Mouse (Mus musculus) intestine, embryonic 16.5 days (tissue): ENCODE data around the gene Cnmd. TPM values are rescaled to one million over a fixed set of nuclear protein-coding genes. Genes with fewer than 3 reads are reported as not detected.

Source experiments
- ATAC-seq: fragments of 200-750 bp; cut with Nextera tagmentation; 2 replicates; pipeline ENCODE4 v1.8.0; 2017; ENCODE audit warnings: moderate TSS enrichment, moderate library complexity
- H3K27ac ChIP-seq: fragments of 300-500 bp; sonication (generic); 2 replicates; pipeline ENCODE4 v1.5.1; 2014; ENCODE audit warnings: mild to moderate bottlenecking, low read length
- H3K27me3 ChIP-seq: fragments of 300-500 bp; sonication (generic); replicated peaks from 2 replicates; pipeline ENCODE4 v1.6.1; 2014; ENCODE audit warnings: low read length, control low read depth, mixed read lengths; ENCODE audit not compliant: control insufficient read depth, insufficient read depth
- H3K36me3 ChIP-seq: fragments of 300-500 bp; sonication (generic); 2 replicates; pipeline ENCODE4 v1.6.1; 2014; ENCODE audit warnings: low read length, control low read depth; ENCODE audit not compliant: control insufficient read depth, insufficient read depth
- H3K4me1 ChIP-seq: fragments of 300-500 bp; sonication (generic); 2 replicates; pipeline ENCODE4 v1.6.1; 2014; ENCODE audit warnings: low read length, control low read depth, mixed read lengths; ENCODE audit not compliant: control insufficient read depth, insufficient read depth
- H3K4me2 ChIP-seq: fragments of 300-500 bp; sonication (generic); 2 replicates; pipeline ENCODE4 v1.6.1; 2014; ENCODE audit warnings: low read depth, low read length, control low read depth
- H3K4me3 ChIP-seq: fragments of 300-500 bp; sonication (generic); 2 replicates; pipeline ENCODE4 v1.5.1; 2014; ENCODE audit warnings: mild to moderate bottlenecking, low read length
- H3K9ac ChIP-seq: fragments of 300-500 bp; sonication (generic); 2 replicates; pipeline ENCODE4 v1.6.1; 2014; ENCODE audit warnings: low read depth, low read length
- H3K9me3 ChIP-seq: fragments of 300-500 bp; sonication (generic); 2 replicates; pipeline ENCODE4 v1.6.1; 2016; ENCODE audit warnings: low read length, control low read depth; ENCODE audit not compliant: control insufficient read depth
- WGBS: fragments of 180-500 bp; shearing (Covaris S2); extraction: QIAGEN DNeasy Blood & Tissue Kit; methylation state at CpG from one replicate; pipeline ENCODE4 v1.1.7; 2014; 5-methylcytosine and 5-hydroxymethylcytosine counted together
- polyA plus RNA-seq: library from polyadenylated mRNA; unstranded; fragments of >200 nt; fragmentation: Nextera tagmentation; extraction: Ambion mirVana; gene quantifications from 2 replicates; pipeline ENCODE4 v1.2.1, GENCODE M21; 2015

The Cnmd gene
- polyA plus RNA-seq = 0.15 and 0.22 TPM in 2 replicates

DNA sequence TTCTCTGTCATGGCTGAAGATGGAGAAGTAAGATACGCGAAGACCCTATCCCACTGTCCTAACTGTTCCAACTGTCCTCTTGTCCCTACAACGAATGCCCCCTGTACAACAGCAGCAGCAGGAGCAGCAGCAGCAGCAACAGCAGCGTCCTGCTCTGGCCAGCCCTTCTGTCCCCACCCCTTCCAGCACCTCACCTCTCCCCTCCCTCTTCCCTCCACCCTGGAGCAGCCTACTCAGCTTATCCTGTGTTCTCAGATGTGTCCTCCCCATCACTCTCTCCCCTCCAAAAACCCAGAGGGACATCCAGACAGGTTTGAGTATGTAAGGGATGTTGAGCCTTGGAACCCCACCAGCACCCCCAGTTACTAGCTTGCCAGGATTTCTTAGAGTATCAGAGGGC, at the start of gene Cnmd:
Cnmd (minus strand) TSS at position 170 of the 400 bp plus-strand sequence.
- ATAC-seq = no peak
- peak within 1 kb of the TSS; percentile 25; the same call in 1 of the 2 replicates for H3K9ac ChIP-seq
- WGBS = 53% methylated on average over 4 of the region's 4 CpGs

DNA sequence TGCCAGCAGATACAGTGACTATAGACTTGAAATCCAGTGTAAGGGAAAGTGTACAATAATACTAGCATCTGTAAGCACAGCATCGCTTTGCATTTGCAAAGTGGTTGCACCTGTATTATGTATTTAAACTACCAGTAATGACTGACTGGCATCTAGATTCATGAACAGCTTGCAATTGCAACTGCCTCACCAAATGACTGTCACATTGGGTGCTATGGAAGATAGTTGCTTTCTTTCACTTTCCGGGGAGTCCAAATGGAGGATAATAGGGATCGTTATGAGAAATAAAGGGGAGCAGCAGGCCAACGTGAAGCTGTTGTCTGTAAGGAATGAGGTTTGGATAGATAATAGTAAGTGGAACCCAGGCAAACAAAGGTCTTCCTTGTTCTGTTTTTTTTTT, 49.3 kb upstream of the Cnmd start:
- ATAC-seq = no peak
- Histone ChIP-seq H3K27me3 (no peaks in the 10 kb centered on the region), H3K4me1 (no peaks in the 10 kb centered on the region), H3K4me3 (no peak overlapping the region), H3K4me2 (no peak overlapping the region), H3K9ac (no peak overlapping the region), H3K9me3 (no peaks in the 10 kb centered on the region), H3K36me3 (no peaks in the 10 kb centered on the region), H3K27ac (no peak overlapping the region)
- 83% methylated on average over 4 of the region's 4 CpGs for WGBS

More for the DNA sequence above, at the start of gene Cnmd:
- Histone ChIP-seq H3K4me2 (peak within 1 kb of the TSS; percentile 63), H3K27me3 (no peaks in the 10 kb centered on the region; the same call in 1 of the 2 replicates), H3K36me3 (no peaks in the 10 kb centered on the region), H3K9me3 (no peaks in the 10 kb centered on the region), H3K4me1 (peaks cover 3% of the 10 kb centered on the region; the same call in 1 of the 2 replicates), H3K27ac (no peak within 1 kb of the TSS), H3K4me3 (peak within 1 kb of the TSS; percentile 38)

DNA sequence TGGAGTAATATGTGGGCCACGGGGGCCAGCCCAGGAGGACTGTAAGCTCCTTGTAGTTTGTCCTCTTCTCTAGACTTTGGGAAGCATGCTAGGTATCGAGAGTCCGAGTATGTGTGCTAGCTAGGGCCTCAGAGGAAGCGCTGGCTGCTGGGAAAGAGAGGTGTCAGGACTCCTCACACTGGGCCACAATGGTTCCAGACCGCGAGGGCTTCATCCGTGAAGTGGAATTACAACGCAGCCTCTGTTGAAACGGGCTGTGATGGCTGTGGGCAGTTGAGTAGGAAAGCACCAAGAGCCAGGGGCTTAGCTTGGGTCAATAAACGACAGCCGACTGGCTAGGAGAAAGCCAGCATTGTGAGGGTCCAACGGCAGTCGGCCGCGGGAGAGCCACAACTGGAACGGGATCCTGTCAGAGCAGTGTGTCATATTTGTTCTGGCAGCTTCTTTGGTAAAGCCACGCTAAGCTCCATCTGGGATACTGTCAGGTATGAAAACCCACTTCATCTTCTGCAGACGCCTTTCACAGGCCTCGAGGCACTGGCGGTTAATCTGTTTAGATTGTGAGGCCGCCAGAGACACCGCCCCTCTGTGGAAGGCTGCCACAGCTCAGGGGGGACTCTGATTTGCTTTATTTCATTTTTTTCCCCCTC, 41.7 kb upstream of the Cnmd start:
- Histone ChIP-seq H3K4me2 (no peak overlapping the region), H3K27me3 (no peaks in the 10 kb centered on the region), H3K27ac (no peak overlapping the region), H3K9ac (no peak overlapping the region), H3K4me1 (no peaks in the 10 kb centered on the region), H3K9me3 (no peaks in the 10 kb centered on the region), H3K4me3 (no peak overlapping the region), H3K36me3 (no peaks in the 10 kb centered on the region)
- no peak for ATAC-seq
- 75% methylated on average over 22 of the region's 22 CpGs for WGBS

DNA sequence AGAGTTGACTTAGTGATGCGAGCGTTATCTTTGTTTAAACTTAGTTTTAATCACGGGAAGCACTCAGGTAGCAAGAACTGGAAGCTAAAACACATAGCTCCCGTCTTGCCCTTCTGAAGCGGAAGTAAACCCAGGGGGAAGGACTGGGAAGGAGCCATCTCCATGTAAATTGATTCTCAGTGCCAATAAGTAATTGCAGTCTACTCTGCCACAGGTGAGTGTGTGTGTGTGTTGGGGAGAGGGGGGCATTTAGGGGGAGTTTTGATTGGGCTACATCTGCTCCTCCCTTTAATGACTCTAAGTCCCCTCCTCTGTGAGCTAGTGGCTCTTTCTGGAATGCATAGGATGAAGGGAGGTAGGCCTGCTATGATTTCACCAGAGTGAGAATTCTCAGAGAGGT, 39.6 kb upstream of the Cnmd start:
- Histone ChIP-seq H3K9ac (no peak overlapping the region), H3K4me3 (no peak overlapping the region), H3K4me1 (no peaks in the 10 kb centered on the region), H3K27me3 (no peaks in the 10 kb centered on the region), H3K9me3 (no peaks in the 10 kb centered on the region), H3K27ac (no peak overlapping the region), H3K4me2 (no peak overlapping the region), H3K36me3 (no peaks in the 10 kb centered on the region)
- 44% methylated on average over 5 of the region's 5 CpGs for WGBS
- ATAC-seq = no peak

DNA sequence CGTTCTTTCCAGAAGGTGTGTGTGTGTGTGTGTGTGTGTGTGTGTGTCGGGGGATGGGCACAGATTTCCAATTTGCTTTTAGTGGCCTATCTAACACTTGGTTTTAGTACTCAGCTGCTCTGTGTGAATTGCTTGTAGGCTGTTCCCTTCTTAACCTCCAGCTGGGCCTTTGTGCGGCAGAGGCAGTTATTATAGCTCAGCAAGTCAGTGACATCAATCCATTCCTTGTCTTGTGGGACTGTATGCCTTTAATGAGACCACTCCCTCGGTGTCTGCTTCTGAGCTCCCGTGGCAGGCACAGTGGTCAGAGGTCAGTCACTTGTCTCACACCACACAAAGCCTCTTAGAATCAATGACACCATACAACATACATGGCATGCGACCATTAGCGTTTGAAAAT, 39.1 kb upstream of the Cnmd start:
- no peak for ATAC-seq

DNA sequence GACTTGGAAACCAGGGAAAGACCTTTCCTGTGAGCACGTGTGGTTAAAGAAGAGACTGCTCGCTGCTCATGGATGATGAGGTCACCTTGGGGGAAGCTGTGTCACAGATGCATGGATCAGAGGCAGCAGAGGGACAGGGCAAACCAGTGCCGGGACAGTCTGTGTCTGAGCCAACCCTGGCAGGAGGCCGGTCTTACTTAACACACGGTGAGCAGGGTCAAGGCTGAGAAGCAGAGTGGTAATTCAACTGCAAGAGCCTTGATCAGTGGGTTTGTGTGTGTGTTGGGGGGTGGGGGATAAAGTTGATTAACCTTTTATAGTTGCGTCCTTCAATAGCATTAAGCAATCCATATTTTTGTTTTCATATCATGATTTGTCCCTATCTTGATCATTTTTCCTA, 37.4 kb upstream of the Cnmd start:
- H3K4me1 ChIP-seq = no peaks in the 10 kb centered on the region
- H3K9ac ChIP-seq = no peak overlapping the region
- H3K4me3 ChIP-seq = no peak overlapping the region
- H3K36me3 ChIP-seq = no peaks in the 10 kb centered on the region
- 57% methylated on average over 6 of the region's 6 CpGs for WGBS
- ATAC-seq = no peak
- H3K27ac ChIP-seq = no peak overlapping the region
- no peaks in the 10 kb centered on the region for H3K27me3 ChIP-seq
- no peak overlapping the region for H3K4me2 ChIP-seq
- no peaks in the 10 kb centered on the region for H3K9me3 ChIP-seq

More for the DNA sequence above, 39.1 kb upstream of the Cnmd start:
- no peak overlapping the region for H3K27ac ChIP-seq
- H3K9me3 ChIP-seq = no peaks in the 10 kb centered on the region
- H3K9ac ChIP-seq = no peak overlapping the region
- WGBS = 42% methylated on average over 7 of the region's 7 CpGs
- H3K4me2 ChIP-seq = no peak overlapping the region
- no peaks in the 10 kb centered on the region for H3K4me1 ChIP-seq
- no peaks in the 10 kb centered on the region for H3K36me3 ChIP-seq
- no peaks in the 10 kb centered on the region for H3K27me3 ChIP-seq
- H3K4me3 ChIP-seq = no peak overlapping the region

DNA sequence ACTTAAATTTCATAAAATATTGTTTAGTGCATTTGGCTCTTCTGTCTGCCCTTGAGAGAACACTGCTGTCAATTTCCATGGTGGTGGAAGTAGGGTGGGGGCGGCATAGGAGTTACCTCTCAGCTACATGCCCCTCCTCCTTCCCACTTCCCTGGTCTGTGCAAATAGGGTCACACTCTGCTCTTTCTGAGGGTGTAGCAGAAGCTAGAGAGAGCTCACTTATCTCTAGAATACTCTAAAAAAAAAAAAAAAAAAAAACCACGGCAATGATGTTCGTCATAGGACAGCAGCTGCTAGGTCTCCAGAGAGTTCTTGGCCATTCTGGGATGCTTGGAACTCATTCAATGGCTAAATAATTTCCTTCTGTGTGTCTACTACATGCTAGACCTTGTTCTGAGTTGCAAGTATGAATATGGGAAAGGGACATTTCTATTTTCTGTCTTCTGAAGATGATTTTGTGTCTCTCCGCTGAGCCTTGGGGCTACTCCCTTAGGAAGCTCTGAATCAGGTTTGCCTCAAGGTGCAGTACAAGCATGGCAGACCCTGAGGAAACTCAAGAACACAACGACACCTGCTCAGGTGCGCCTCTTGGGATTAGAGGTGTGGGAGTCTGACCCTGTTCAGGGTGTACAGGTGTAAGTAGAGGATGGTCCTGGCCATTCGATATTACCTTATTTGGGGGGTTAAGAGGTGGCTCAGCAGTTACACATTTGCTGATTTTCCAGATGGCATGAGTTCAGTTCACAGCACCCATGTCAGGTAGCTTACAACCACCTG, 28.3 kb upstream of the Cnmd start:
- no peak overlapping the region for H3K4me2 ChIP-seq
- no peak for ATAC-seq
- no peak overlapping the region for H3K27ac ChIP-seq
- no peaks in the 10 kb centered on the region for H3K36me3 ChIP-seq
- no peaks in the 10 kb centered on the region for H3K9me3 ChIP-seq
- no peak overlapping the region for H3K4me3 ChIP-seq
- H3K4me1 ChIP-seq = no peaks in the 10 kb centered on the region
- 88% methylated on average over 7 of the region's 7 CpGs for WGBS
- H3K9ac ChIP-seq = no peak overlapping the region
- H3K27me3 ChIP-seq = no peaks in the 10 kb centered on the region

DNA sequence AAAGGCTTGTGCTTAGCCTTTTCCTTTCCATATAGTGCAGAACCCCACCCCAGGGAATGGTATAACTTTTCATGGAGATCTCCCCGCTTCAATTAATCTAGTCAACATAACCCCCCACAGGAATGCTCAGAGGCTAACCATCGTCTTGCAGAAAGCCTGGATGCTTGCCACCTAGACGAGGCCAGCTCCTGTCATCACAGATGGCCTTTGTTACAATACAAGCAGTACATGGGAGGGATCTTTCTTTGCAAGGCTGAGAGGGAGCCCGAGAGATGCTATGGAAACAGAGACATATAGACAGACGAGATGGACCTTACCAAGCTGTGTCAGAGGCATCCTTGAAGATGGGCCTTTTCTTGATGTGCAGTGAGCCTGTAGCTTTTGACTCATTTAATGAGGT, 18.7 kb upstream of the Cnmd start:
- no peak overlapping the region for H3K9ac ChIP-seq
- no peaks in the 10 kb centered on the region for H3K27me3 ChIP-seq
- H3K4me1 ChIP-seq = no peaks in the 10 kb centered on the region
- no peak overlapping the region for H3K4me3 ChIP-seq
- H3K9me3 ChIP-seq = no peaks in the 10 kb centered on the region
- no peak overlapping the region for H3K4me2 ChIP-seq
- no peak for ATAC-seq
- H3K27ac ChIP-seq = no peak overlapping the region
- WGBS = 60% methylated on average over 5 of the region's 5 CpGs
- H3K36me3 ChIP-seq = no peaks in the 10 kb centered on the region

DNA sequence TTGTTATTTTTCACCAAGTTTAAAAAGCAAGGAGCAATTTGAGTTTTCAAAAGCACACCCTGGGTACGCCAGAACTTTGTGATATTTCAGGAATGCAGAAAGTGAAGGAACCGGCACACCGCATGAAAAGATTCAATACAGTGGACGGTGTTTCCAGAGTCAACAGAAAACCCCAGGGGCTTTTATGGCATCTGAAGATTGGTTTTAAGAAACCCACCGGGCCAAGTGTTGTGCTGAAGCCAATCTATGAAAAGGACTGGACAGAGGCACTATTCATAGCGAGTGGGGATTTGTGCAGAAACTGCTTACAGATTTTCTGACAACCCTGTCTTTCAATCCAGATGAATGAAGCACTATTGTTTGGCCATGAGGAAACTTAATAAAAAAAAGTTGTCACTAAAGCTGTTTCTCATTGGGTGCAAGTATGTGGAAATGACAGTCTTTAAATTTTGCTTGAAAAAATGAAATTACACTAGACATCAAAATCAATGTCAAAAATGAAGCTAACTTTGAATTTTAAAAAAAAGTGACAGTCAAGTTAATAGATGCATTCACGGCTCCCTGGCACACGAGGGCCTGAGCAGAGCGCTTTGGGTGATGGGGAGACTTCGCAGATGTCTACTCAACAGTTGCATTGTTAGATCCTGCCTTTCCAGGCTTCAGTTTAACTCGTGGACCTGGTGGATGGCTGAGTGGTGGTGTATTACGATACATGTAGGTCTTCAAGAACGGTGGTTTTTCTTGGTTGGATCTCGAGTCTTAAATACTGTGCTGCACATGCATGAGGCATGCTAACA, 16.1 kb upstream of the Cnmd start:
- Histone ChIP-seq H3K27me3 (no peaks in the 10 kb centered on the region), H3K27ac (no peak overlapping the region), H3K9me3 (no peaks in the 10 kb centered on the region), H3K9ac (no peak overlapping the region), H3K36me3 (no peaks in the 10 kb centered on the region), H3K4me1 (no peaks in the 10 kb centered on the region), H3K4me2 (no peak overlapping the region), H3K4me3 (no peak overlapping the region)
- WGBS = 66% methylated on average over 14 of the region's 14 CpGs
- no peak for ATAC-seq
